Mouse (Mus musculus): ENCODE data around the gene Hoxa9. TPM values are rescaled to one million over a fixed set of nuclear protein-coding genes. Genes with fewer than 3 reads are reported as not detected.

Hoxa9 gene
- total and polyA plus RNA-seq, 2 experiments from 2014 or later, result not detected

DNA sequence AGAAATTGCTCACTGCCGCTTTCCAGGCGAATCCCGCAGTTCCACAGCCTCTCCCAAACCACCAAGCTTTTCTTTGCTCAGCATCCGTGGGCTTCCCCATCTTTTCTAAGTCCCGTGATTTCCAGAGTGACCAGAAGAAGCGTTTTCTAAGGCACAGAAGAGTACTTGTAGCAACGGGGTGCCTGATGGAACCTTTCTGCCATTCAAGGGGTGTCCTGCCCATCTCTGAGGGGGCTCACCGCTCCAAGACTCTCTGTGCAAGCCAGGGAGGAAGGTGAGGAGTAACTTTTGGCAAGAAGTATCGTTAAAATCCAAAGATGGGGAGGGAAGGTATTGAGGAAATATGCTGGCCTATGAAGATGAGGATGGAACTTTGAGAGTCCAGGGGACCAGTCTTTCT is 53.1 kb downstream of the Hoxa9 start:
- Histone ChIP-seq H3K4me1 (ENCODE audit: insufficient read depth, low read length) (no peaks in the 10 kb centered on the region), H3K9ac (replicated peaks; ENCODE audit: low read length, poor library complexity, severe bottlenecking) (no peak overlapping the region), H3K36me3 (ENCODE audit: insufficient read depth, low read length) (no peaks in the 10 kb centered on the region), H3K4me2 (ENCODE audit: low read depth, low read length, poor library complexity, severe bottlenecking) (no peak overlapping the region), H3K27me3 (ENCODE audit: insufficient read depth, low read length) (peaks cover 88% of the 10 kb centered on the region), H3K9me3 (ENCODE audit: low read length) (no peaks in the 10 kb centered on the region), H3K4me3 (ENCODE audit: low read depth, low read length) (no peak overlapping the region), H3K27ac (ENCODE audit: low read depth, low read length) (no peak overlapping the region)
- DNase-seq (ENCODE audit: low spot score), result no peak
- 2% methylated on average over 9 of the region's 9 CpGs for WGBS
- no peak for ATAC-seq (ENCODE audit: low FRiP score)
- no peak for TF ChIP-seq CTCF (IDR thresholded peaks at IDR 0.05)

DNA sequence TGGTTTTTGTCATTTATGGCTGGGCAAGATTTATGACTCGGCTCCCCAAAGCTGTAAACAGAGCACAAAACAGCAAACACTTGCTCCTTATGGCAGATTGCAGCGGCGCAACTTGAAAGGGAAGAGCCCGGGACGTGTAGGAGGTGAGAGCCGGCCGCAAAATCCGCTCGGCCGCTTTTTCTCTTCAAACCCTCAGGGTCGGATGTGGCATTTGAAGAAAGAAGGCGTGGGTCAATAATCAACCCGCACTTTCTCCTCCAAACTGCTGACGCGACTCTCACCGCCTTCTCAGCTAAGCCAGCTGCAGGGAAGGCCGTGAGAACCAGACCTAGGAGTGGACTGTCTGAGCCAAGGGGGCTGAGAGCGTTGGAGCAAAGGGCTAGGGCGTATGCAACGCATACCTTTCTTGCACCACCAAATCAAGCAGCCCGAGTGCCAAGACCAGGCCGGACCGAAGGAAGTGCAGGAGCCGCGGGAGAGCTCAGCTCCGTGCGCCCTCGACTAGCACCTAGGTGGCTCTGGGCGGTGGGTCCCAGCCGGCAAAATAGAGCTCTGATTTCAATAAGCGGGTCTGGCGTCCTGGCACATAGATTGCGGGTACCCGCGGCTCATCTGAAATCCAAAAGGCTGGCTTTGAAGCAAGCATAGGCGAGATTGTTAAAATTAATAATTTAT is 53.7 kb downstream of the Hoxa9 start, which contains the start of gene 5730596B20Rik:
Gene 5730596B20Rik, plus strand, starts transcription at position 438 of the 675 bp plus-strand sequence.
- peaks cover 88% of the 10 kb centered on the region for H3K27me3 ChIP-seq (ENCODE audit: insufficient read depth, low read length)
- no peak within 1 kb of the TSS for H3K9ac ChIP-seq (replicated peaks; ENCODE audit: low read length, poor library complexity, severe bottlenecking)
- ATAC-seq (ENCODE audit: low FRiP score) (no peak), DNase-seq (ENCODE audit: low spot score) (no peak)
- no peaks in the 10 kb centered on the region for H3K9me3 ChIP-seq (ENCODE audit: low read length)
- WGBS, result under 1% methylated on average over 36 of the region's 36 CpGs
- no peak within 1 kb of the TSS for H3K27ac ChIP-seq (ENCODE audit: low read depth, low read length)
- H3K36me3 ChIP-seq (ENCODE audit: insufficient read depth, low read length), result no peaks in the 10 kb centered on the region
- H3K4me3 ChIP-seq (ENCODE audit: low read depth, low read length), result no peak within 1 kb of the TSS
- H3K4me1 ChIP-seq (ENCODE audit: insufficient read depth, low read length), result no peaks in the 10 kb centered on the region
- TF ChIP-seq CTCF (IDR thresholded peaks at IDR 0.05), result no peak
- H3K4me2 ChIP-seq (ENCODE audit: low read depth, low read length, poor library complexity, severe bottlenecking), result no peak within 1 kb of the TSS

DNA sequence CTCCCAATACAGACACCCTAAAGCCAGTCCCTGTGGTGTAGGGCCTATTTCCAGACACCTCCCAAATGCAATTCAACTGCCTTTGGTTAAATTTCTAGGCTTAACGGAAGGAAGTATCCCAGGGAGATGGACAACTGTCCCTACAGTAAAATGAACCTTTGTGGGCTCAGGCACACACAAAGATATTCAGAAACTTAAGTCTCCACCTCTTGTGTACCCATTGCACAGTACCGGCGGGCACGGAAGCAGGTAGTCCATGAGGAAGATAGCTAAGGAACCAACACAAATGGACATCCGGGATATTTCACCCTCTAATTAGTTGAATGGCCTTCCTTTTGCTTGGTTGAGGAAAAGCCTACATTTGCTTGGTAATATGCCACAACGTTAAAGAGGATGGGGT is 54.5 kb downstream of the Hoxa9 start:
- no peaks in the 10 kb centered on the region for H3K4me1 ChIP-seq (ENCODE audit: insufficient read depth, low read length)
- DNase-seq (ENCODE audit: low spot score), result no peak
- H3K27ac ChIP-seq (ENCODE audit: low read depth, low read length), result no peak overlapping the region
- H3K4me3 ChIP-seq (ENCODE audit: low read depth, low read length), result no peak overlapping the region
- TF ChIP-seq CTCF (IDR thresholded peaks at IDR 0.05), result no peak
- peaks cover 88% of the 10 kb centered on the region for H3K27me3 ChIP-seq (ENCODE audit: insufficient read depth, low read length)
- 2% methylated on average over 6 of the region's 6 CpGs for WGBS
- no peak for ATAC-seq (ENCODE audit: low FRiP score)
- no peaks in the 10 kb centered on the region for H3K9me3 ChIP-seq (ENCODE audit: low read length)
- no peak overlapping the region for H3K4me2 ChIP-seq (ENCODE audit: low read depth, low read length, poor library complexity, severe bottlenecking)
- H3K9ac ChIP-seq (replicated peaks; ENCODE audit: low read length, poor library complexity, severe bottlenecking), result no peak overlapping the region
- no peaks in the 10 kb centered on the region for H3K36me3 ChIP-seq (ENCODE audit: insufficient read depth, low read length)

DNA sequence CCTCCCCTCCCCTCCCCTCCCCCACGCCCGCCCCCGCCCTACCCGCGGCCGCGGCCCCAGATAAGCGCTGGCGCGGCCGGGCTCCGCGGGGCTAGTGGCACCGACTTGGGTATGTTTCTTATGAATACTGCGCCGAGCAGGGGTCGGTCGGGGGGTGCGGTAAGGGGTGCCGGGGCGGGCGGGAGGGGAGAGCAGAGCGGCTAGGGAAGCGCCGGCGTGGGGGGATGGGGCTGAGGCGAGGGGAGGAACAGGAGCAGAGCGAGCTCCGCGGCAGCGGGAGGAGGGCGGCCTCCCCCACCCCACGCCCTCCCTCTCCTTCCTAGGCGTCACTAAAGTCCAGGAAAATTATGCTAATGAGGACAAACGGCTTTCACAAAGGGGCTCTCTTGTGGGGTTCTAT is 55.0 kb downstream of the Hoxa9 start:
- under 1% methylated on average over 21 of the region's 35 CpGs for WGBS
- DNase-seq (ENCODE audit: low spot score), result no peak
- H3K27ac ChIP-seq (ENCODE audit: low read depth, low read length), result no peak overlapping the region
- H3K9me3 ChIP-seq (ENCODE audit: low read length), result no peaks in the 10 kb centered on the region
- TF ChIP-seq CTCF (IDR thresholded peaks at IDR 0.05), result no peak
- H3K4me2 ChIP-seq (ENCODE audit: low read depth, low read length, poor library complexity, severe bottlenecking), result no peak overlapping the region
- no peaks in the 10 kb centered on the region for H3K36me3 ChIP-seq (ENCODE audit: insufficient read depth, low read length)
- H3K4me3 ChIP-seq (ENCODE audit: low read depth, low read length), result no peak overlapping the region
- ATAC-seq (ENCODE audit: low FRiP score), result no peak
- no peaks in the 10 kb centered on the region for H3K4me1 ChIP-seq (ENCODE audit: insufficient read depth, low read length)
- no peak overlapping the region for H3K9ac ChIP-seq (replicated peaks; ENCODE audit: low read length, poor library complexity, severe bottlenecking)
- peaks cover 88% of the 10 kb centered on the region for H3K27me3 ChIP-seq (ENCODE audit: insufficient read depth, low read length)

DNA sequence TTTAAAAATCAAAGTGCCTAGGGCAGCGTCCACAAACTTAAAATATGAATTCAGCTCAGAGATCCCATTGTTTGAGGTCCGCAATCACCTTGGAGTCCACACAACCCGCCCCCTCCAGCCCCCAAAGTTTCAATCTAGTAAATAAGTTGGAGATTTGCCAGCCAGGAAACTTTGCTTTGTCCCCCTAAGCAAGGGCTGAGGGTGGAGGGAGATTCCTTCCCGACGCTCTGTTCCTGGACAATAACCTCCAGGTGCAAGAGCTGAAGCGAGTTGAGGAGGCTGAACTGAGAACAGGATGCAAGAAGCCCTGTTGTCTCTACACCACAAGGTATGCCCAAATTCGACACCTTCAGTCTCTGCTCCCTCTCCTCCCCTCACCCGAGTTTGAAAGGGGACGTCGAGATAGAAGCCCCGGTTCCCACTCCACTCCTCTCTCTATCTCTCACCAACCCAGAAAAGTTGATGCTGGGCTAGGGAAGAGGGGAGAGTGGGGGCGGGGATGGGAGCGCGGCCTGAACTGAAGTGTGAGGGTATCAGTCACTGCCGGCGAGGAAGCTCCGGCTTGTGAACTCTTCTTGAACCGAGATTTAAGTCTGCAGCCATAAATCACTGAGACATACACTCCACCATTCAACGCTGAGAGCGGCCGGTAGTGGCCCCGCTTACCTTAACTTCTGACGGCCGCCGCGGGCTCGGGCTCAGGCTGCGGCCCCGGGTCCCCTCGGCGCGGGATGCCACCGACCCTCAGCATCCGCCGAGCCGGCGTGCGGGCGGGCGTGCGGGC is 55.7 kb downstream of the Hoxa9 start:
- no peaks in the 10 kb centered on the region for H3K36me3 ChIP-seq (ENCODE audit: insufficient read depth, low read length)
- H3K27me3 ChIP-seq (ENCODE audit: insufficient read depth, low read length), result peaks cover 88% of the 10 kb centered on the region
- no peak overlapping the region for H3K4me2 ChIP-seq (ENCODE audit: low read depth, low read length, poor library complexity, severe bottlenecking)
- TF ChIP-seq CTCF (IDR thresholded peaks at IDR 0.05), result no peak
- 2% methylated on average over 38 of the region's 41 CpGs for WGBS
- DNase-seq (ENCODE audit: low spot score), result no peak
- H3K4me1 ChIP-seq (ENCODE audit: insufficient read depth, low read length), result no peaks in the 10 kb centered on the region
- no peak overlapping the region for H3K4me3 ChIP-seq (ENCODE audit: low read depth, low read length)
- H3K27ac ChIP-seq (ENCODE audit: low read depth, low read length), result no peak overlapping the region
- no peaks in the 10 kb centered on the region for H3K9me3 ChIP-seq (ENCODE audit: low read length)
- H3K9ac ChIP-seq (replicated peaks; ENCODE audit: low read length, poor library complexity, severe bottlenecking), result no peak overlapping the region
- no peak for ATAC-seq (ENCODE audit: low FRiP score)

DNA sequence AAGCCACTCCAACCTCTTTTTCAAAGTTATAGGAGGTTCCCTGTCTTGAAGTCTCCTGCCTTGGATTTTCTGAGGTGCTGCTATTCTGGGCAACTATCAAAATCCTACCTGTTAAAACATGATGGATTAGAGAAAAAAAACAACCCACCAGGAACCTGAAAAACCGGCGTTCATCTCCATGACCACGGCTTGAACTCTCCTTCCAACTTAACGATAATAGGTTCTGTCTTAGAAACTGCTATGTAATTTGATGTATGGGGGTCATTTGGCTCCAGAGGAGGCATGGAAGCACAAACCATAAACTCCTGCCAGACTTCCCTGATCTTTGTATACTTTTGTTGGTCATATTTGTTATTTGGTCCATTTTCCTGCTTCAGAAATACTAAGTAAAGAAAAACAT is 57.2 kb downstream of the Hoxa9 start:
- ATAC-seq (ENCODE audit: low FRiP score) (no peak), DNase-seq (ENCODE audit: low spot score) (no peak)
- Histone ChIP-seq H3K9ac (replicated peaks; ENCODE audit: low read length, poor library complexity, severe bottlenecking) (no peak overlapping the region), H3K9me3 (ENCODE audit: low read length) (no peaks in the 10 kb centered on the region), H3K27me3 (ENCODE audit: insufficient read depth, low read length) (peaks cover 82% of the 10 kb centered on the region), H3K4me2 (ENCODE audit: low read depth, low read length, poor library complexity, severe bottlenecking) (no peak overlapping the region), H3K4me1 (ENCODE audit: insufficient read depth, low read length) (no peaks in the 10 kb centered on the region), H3K4me3 (ENCODE audit: low read depth, low read length) (no peak overlapping the region), H3K27ac (ENCODE audit: low read depth, low read length) (no peak overlapping the region), H3K36me3 (ENCODE audit: insufficient read depth, low read length) (no peaks in the 10 kb centered on the region)
- TF ChIP-seq CTCF (IDR thresholded peaks at IDR 0.05), result no peak
- whole genome bisulfite sequencing, result 7% methylated on average over 4 of the region's 4 CpGs

MicroRNAs within 50 kb of the gene (microRNA counts, 519-probe panel; counts per million panel counts)
- 1,627 counts per million, percentile 61 among the panel's probes with 10 or more counts for microRNA mmu-miR-196b

Small RNAs within 50 kb of the gene (microRNA-seq; reads per million reads assigned to microRNA genes)
- 5.7 reads per million, percentile 12 among the genes with 10 or more reads in this experiment for gene Mir196b (ENCODE audit: borderline number of aligned reads)

Other genes with a start within 250 kb of the Hoxa9 start
- 11.5 TPM in 2 replicates for gene Skap2, start 218.5 kb downstream of the Hoxa9 start, total RNA-seq (2014; rRNA removed)
- gene Skap2, start 218.5 kb downstream of the Hoxa9 start, polyA plus RNA-seq (2015; fragmentation: Nextera tagmentation; extraction: Ambion mirVana), result 9.3 and 12.5 TPM in 2 replicates
- gene Hoxa1, start 72.8 kb downstream of the Hoxa9 start, total RNA-seq (2014; rRNA removed), result 0.27 TPM in 1 of 2 replicates, not detected in the other
- gene Hoxa1, start 72.8 kb downstream of the Hoxa9 start, polyA plus RNA-seq (2015; fragmentation: Nextera tagmentation; extraction: Ambion mirVana), result 0.16 TPM in 1 of 2 replicates, not detected in the other
- 1.6 and 3.0 TPM in 2 replicates for gene Hoxa2, start 66.3 kb downstream of the Hoxa9 start, total RNA-seq (2014; rRNA removed)
- gene Hoxa2, start 66.3 kb downstream of the Hoxa9 start, polyA plus RNA-seq (2015; fragmentation: Nextera tagmentation; extraction: Ambion mirVana), result not detected in 2 replicates
- gene 5730596B20Rik, start 53.6 kb downstream of the Hoxa9 start, total RNA-seq (2014; rRNA removed), result not detected in 2 replicates
- gene 5730596B20Rik, start 53.6 kb downstream of the Hoxa9 start, polyA plus RNA-seq (2015; fragmentation: Nextera tagmentation; extraction: Ambion mirVana), result not detected in 2 replicates
- gene Hoxa4, start 39.3 kb downstream of the Hoxa9 start, total RNA-seq (2014; rRNA removed), result 0.22 TPM in 1 of 2 replicates, not detected in the other
- not detected in 2 replicates for gene Hoxa4, start 39.3 kb downstream of the Hoxa9 start, polyA plus RNA-seq (2015; fragmentation: Nextera tagmentation; extraction: Ambion mirVana)
- 10.4 TPM in 1 of 2 replicates, not detected in the other for gene Hoxa5, start 26.5 kb downstream of the Hoxa9 start, total RNA-seq (2014; rRNA removed)
- gene Hoxa5, start 26.5 kb downstream of the Hoxa9 start, polyA plus RNA-seq (2015; fragmentation: Nextera tagmentation; extraction: Ambion mirVana), result not detected in 2 replicates
- gene Hoxa6, start 22.4 kb downstream of the Hoxa9 start, total RNA-seq (2014; rRNA removed), result not detected in 2 replicates
- gene Hoxa6, start 22.4 kb downstream of the Hoxa9 start, polyA plus RNA-seq (2015; fragmentation: Nextera tagmentation; extraction: Ambion mirVana), result not detected in 2 replicates
- 1.6 TPM in 1 of 2 replicates, not detected in the other for gene Hoxa3, start 17.8 kb downstream of the Hoxa9 start, total RNA-seq (2014; rRNA removed)
- not detected in 2 replicates for gene Hoxa3, start 17.8 kb downstream of the Hoxa9 start, polyA plus RNA-seq (2015; fragmentation: Nextera tagmentation; extraction: Ambion mirVana)
- not detected in 2 replicates for gene Gm28308, start 17.8 kb downstream of the Hoxa9 start, total RNA-seq (2014; rRNA removed)
- gene Gm28308, start 17.8 kb downstream of the Hoxa9 start, polyA plus RNA-seq (2015; fragmentation: Nextera tagmentation; extraction: Ambion mirVana), result not detected in 2 replicates
- gene Hoxa7, start 9.2 kb downstream of the Hoxa9 start, total RNA-seq (2014; rRNA removed), result not detected in 2 replicates
- gene Hoxa7, start 9.2 kb downstream of the Hoxa9 start, polyA plus RNA-seq (2015; fragmentation: Nextera tagmentation; extraction: Ambion mirVana), result not detected in 2 replicates
- gene Hoxa10, start 9.8 kb upstream of the Hoxa9 start, total RNA-seq (2014; rRNA removed), result not detected in 2 replicates
- not detected in 2 replicates for gene Hoxa10, start 9.8 kb upstream of the Hoxa9 start, polyA plus RNA-seq (2015; fragmentation: Nextera tagmentation; extraction: Ambion mirVana)
- not detected in 2 replicates for gene Hoxa11, start 14.7 kb upstream of the Hoxa9 start, total RNA-seq (2014; rRNA removed)
- gene Hoxa11, start 14.7 kb upstream of the Hoxa9 start, polyA plus RNA-seq (2015; fragmentation: Nextera tagmentation; extraction: Ambion mirVana), result not detected in 2 replicates
- not detected in 2 replicates for gene Hoxa13, start 29.8 kb upstream of the Hoxa9 start, total RNA-seq (2014; rRNA removed)
- not detected in 2 replicates for gene Hoxa13, start 29.8 kb upstream of the Hoxa9 start, polyA plus RNA-seq (2015; fragmentation: Nextera tagmentation; extraction: Ambion mirVana)
- 1.0 and 2.2 TPM in 2 replicates for gene Evx1, start 82.4 kb upstream of the Hoxa9 start, total RNA-seq (2014; rRNA removed)
- gene Evx1, start 82.4 kb upstream of the Hoxa9 start, polyA plus RNA-seq (2015; fragmentation: Nextera tagmentation; extraction: Ambion mirVana), result 0.85 and 1.0 TPM in 2 replicates